Mouse (Mus musculus) bone marrow, adult 2 months (tissue): ENCODE measurements around the gene Ergic1.

Experiments used
- CTCF ChIP-seq: fragments of 200-500 bp; IDR thresholded peaks from 2 replicates; pipeline ENCODE4 v1.5.1; 2011; ENCODE audit warnings: low read length, control low read depth; ENCODE audit not compliant: control insufficient read depth, insufficient read depth
- POLR2A ChIP-seq: fragments of 200-500 bp; IDR thresholded peaks from 2 replicates; pipeline ENCODE4 v1.6.1; 2011; ENCODE audit warnings: low read depth, mild to moderate bottlenecking, control low read depth, low read length, borderline replicate concordance; ENCODE audit not compliant: control insufficient read depth

GRCm38 (mm10) chr17:26564439-26564838, 3.1 kb downstream of the Ergic1 start:
- TF ChIP-seq POLR2A (no peak), CTCF (no peak)
